Mouse (Mus musculus) embryonic facial prominence, embryonic 15.5 days (tissue): ENCODE results near the gene Fam149b. TPM values are rescaled to one million over a fixed set of nuclear protein-coding genes. Genes with fewer than 3 reads are reported as not detected.

ENCODE experiments used
- ATAC-seq: fragments of 200-750 bp; cut with Nextera tagmentation; 2 replicates; pipeline ENCODE4 v1.8.0; 2017; ENCODE audit warnings: low read depth, moderate TSS enrichment; ENCODE audit not compliant: insufficient number of reproducible peaks, low FRiP score, low TSS enrichment
- H3K27ac ChIP-seq: fragments of 300-500 bp; sonication (generic); replicated peaks from 2 replicates; pipeline ENCODE4 v1.5.1; 2015; ENCODE audit warnings: mild to moderate bottlenecking, inconsistent platforms
- H3K27me3 ChIP-seq: fragments of 300-500 bp; sonication (generic); 2 replicates; pipeline ENCODE4 v1.6.1; 2015; ENCODE audit warnings: inconsistent platforms
- H3K36me3 ChIP-seq: fragments of 300-500 bp; sonication (generic); 2 replicates; pipeline ENCODE4 v1.6.1; 2015; ENCODE audit warnings: mild to moderate bottlenecking, inconsistent platforms
- H3K4me1 ChIP-seq: fragments of 300-500 bp; sonication (generic); 2 replicates; pipeline ENCODE4 v1.6.1; 2015; ENCODE audit warnings: inconsistent platforms
- H3K4me2 ChIP-seq: fragments of 300-500 bp; sonication (generic); replicated peaks from 2 replicates; pipeline ENCODE4 v1.6.1; 2015; ENCODE audit warnings: mild to moderate bottlenecking, inconsistent platforms
- H3K4me3 ChIP-seq: fragments of 300-500 bp; sonication (generic); replicated peaks from 2 replicates; pipeline ENCODE4 v1.5.1; 2015; ENCODE audit warnings: mild to moderate bottlenecking, inconsistent platforms
- H3K9ac ChIP-seq: fragments of 300-500 bp; sonication (generic); 2 replicates; pipeline ENCODE4 v1.6.1; 2015; ENCODE audit warnings: inconsistent platforms
- H3K9me3 ChIP-seq: fragments of 300-500 bp; sonication (generic); replicated peaks from 2 replicates; pipeline ENCODE4 v1.6.1; 2016; ENCODE audit warnings: inconsistent platforms
- WGBS: fragments of 180-500 bp; shearing (Covaris S2); methylation state at CpG from one replicate; pipeline ENCODE4 v1.1.7; 2015; 5-methylcytosine and 5-hydroxymethylcytosine counted together
- polyA plus RNA-seq: library from polyadenylated mRNA; unstranded; fragments of >200 nt; fragmentation: Nextera tagmentation; extraction: Ambion mirVana; gene quantifications from 2 replicates; pipeline ENCODE4 v1.2.1, GENCODE M21; 2015

The Fam149b gene
- polyA plus RNA-seq, 1 experiment from 2014 or later, result 36.0 TPM

- no peak overlapping the region for H3K9ac ChIP-seq
- H3K9me3 ChIP-seq, result no peaks in the 10 kb centered on the region
- 75% methylated on average over 4 of the region's 4 CpGs for whole genome bisulfite sequencing
- peaks cover 17% of the 10 kb centered on the region for H3K36me3 ChIP-seq
- H3K27ac ChIP-seq, result no peak overlapping the region
- no peak for ATAC-seq
- H3K4me3 ChIP-seq, result no peak overlapping the region
- no peaks in the 10 kb centered on the region for H3K27me3 ChIP-seq
- H3K4me2 ChIP-seq, result peak overlapping the region; percentile 58; the same call in 1 of the 2 replicates
- H3K4me1 ChIP-seq, result peaks cover 14% of the 10 kb centered on the region
These were observed 44.4 kb downstream of the Fam149b start for GRCm38 (mm10) chr14:20392326-20392725.

DNA sequence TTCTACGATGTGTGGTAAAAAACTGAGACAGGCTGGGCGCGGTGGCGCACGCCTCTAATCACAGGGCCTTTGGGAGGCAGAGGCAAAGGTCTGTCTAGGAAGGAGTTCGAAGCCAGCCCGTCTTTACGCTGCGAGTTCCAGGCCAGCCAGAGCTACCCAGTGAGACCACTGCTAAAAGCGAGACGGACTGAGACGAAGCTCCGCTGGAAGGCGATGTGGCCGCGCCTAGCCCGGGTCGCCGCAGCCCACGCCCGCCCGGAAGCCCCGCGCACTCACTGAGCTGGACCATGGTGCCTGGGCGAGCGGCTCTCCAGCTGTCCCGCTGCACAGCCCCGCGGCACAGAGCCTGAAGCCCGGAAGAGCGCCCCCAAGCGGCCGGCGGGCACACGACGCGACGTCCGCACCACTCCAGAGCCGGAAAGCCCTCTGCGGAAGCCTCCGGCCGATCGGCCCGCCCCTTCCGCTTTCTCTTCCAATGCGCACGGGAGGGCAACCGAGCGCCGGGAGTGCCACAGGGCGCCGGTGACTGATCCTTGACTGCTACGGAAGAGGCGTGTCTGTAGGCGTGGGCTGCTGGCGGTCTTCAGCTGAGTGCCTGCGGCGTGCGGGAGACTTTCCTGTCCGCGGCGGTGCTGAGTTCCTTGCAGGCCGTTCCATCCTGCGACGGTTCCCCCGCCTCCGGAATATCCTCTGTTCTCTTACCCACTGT, 45.4 kb downstream of the Fam149b start, which contains the start of gene Mrps16:
Gene Mrps16 (minus strand): TSS at position 430 of the 709 bp plus-strand sequence.
- peak; percentile 96 for ATAC-seq

GRCm38 (mm10) chr14:20397220-20397619, 49.3 kb downstream of the Fam149b start:
- Histone ChIP-seq H3K36me3 (no peaks in the 10 kb centered on the region), H3K4me1 (no peaks in the 10 kb centered on the region), H3K4me3 (no peak overlapping the region), H3K27me3 (no peaks in the 10 kb centered on the region), H3K4me2 (no peak overlapping the region), H3K27ac (no peak overlapping the region), H3K9me3 (no peaks in the 10 kb centered on the region), H3K9ac (no peak overlapping the region)
- no peak for ATAC-seq
- 72% methylated on average over 9 of the region's 9 CpGs for WGBS

More for the DNA sequence above, 45.4 kb downstream of the Fam149b start, which contains the start of gene Mrps16:
- peak within 1 kb of the TSS; percentile 58 for H3K4me2 ChIP-seq
- no peaks in the 10 kb centered on the region for H3K27me3 ChIP-seq
- peak within 1 kb of the TSS; percentile 81 for H3K4me3 ChIP-seq
- peaks cover 17% of the 10 kb centered on the region for H3K36me3 ChIP-seq
- peaks cover 6% of the 10 kb centered on the region; the same call in 1 of the 2 replicates for H3K4me1 ChIP-seq
- H3K9me3 ChIP-seq, result no peaks in the 10 kb centered on the region
- WGBS, result under 1% methylated on average over 68 of the region's 68 CpGs
- H3K27ac ChIP-seq, result peak within 1 kb of the TSS; percentile 88
- peak within 1 kb of the TSS; percentile 91 for H3K9ac ChIP-seq

DNA sequence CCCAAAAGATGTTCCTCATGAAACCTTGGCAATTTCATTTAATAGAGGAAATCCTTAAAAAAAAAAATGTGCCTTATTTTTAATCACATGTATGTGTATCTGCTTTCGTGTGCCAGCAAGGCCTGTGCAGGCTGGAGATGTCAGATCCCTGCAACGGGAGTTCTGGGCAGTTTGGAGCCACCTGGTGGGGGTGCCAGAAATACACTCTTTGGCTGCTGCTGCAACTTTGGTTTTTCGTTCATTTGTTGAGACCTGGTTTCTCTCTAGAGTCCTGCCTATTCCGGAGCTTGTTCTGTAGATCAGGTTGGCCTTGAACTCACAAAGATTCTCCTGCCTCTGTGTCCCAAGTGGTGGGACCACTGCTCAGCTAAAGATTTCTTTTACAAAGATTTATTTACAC, 50.9 kb downstream of the Fam149b start:
- H3K36me3 ChIP-seq, result no peaks in the 10 kb centered on the region
- H3K4me2 ChIP-seq, result no peak overlapping the region
- no peak overlapping the region for H3K4me3 ChIP-seq
- WGBS, result 36% methylated on average over 4 of the region's 4 CpGs
- H3K27ac ChIP-seq, result no peak overlapping the region
- H3K9me3 ChIP-seq, result no peaks in the 10 kb centered on the region
- no peaks in the 10 kb centered on the region for H3K27me3 ChIP-seq
- ATAC-seq, result no peak
- H3K4me1 ChIP-seq, result no peaks in the 10 kb centered on the region
- no peak overlapping the region for H3K9ac ChIP-seq

DNA sequence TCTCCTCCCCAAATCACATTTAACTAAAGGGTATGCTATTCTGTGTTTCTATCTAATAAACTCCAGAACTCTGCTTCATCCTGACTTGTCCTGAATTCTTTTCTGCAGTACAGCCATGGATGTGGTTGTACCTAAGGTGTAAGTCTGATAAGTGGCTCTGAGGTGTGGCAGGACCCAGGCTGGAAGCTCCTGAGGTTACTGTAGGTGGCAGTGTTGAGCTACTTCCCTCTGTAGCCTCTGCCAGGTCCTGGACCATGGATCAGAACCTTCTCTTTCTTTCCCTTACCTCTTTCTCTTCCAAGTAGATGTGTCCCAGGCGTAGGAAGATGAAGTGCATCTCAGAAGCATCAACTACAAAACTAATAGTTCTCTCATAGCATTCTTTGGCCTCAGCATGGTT, 52.1 kb downstream of the Fam149b start:
- ATAC-seq, result no peak

DNA sequence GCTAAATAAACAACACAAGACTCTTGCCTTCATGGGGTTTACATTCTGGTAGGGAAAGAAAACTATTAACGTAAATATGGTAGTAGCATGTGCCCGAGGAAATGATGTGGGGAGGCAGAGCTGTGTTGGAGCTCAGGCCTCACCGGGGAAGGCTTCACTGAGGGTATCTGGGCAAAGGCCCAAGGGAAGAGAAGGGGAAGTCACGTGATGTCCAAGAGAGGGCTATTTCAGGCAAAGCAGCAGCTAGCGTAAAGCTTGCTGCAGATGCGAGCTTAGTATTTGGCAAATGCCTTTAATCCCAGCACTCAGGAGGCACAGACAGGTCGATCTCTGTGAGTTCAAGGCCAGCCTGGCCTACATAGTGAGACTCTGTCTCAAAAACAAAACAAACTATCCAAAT, 74.3 kb downstream of the Fam149b start:
- Histone ChIP-seq H3K27ac (no peak overlapping the region), H3K36me3 (no peaks in the 10 kb centered on the region), H3K9me3 (no peaks in the 10 kb centered on the region), H3K27me3 (no peaks in the 10 kb centered on the region), H3K9ac (no peak overlapping the region), H3K4me2 (no peak overlapping the region), H3K4me1 (no peaks in the 10 kb centered on the region), H3K4me3 (no peak overlapping the region)
- no peak for ATAC-seq
- WGBS, result 74% methylated on average over 7 of the region's 7 CpGs

More for the DNA sequence above, 52.1 kb downstream of the Fam149b start:
- H3K4me3 ChIP-seq, result no peak overlapping the region
- H3K4me2 ChIP-seq, result no peak overlapping the region
- H3K9me3 ChIP-seq, result no peaks in the 10 kb centered on the region
- no peaks in the 10 kb centered on the region for H3K27me3 ChIP-seq
- H3K4me1 ChIP-seq, result no peaks in the 10 kb centered on the region
- WGBS, result 59% methylated on average over 1 of the region's 1 CpGs
- no peaks in the 10 kb centered on the region for H3K36me3 ChIP-seq
- H3K9ac ChIP-seq, result no peak overlapping the region
- H3K27ac ChIP-seq, result no peak overlapping the region

DNA sequence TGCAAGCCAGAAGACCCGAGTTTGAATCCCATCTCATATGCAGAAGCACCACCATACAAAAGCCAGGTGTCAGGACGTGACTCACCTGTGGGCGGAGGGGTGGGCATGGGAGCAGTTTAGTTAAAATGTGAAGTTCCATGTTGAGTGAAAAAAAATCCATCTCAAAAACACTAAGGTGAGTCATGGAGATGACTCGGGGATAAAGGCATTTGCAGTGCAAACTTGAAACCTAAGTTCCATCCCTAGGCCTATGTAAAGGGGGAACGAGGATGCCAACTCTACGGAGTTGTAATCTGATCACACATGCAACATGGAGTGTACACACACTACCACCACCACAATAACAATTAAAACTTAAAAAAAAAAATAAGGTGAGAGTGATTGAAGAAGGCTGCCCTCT, 75.1 kb downstream of the Fam149b start:
- Histone ChIP-seq H3K27me3 (no peaks in the 10 kb centered on the region), H3K4me3 (no peak overlapping the region), H3K27ac (no peak overlapping the region), H3K36me3 (no peaks in the 10 kb centered on the region), H3K9ac (no peak overlapping the region), H3K4me2 (no peak overlapping the region), H3K4me1 (no peaks in the 10 kb centered on the region), H3K9me3 (no peaks in the 10 kb centered on the region)
- WGBS, result 79% methylated on average over 6 of the region's 6 CpGs
- ATAC-seq, result no peak

- Histone ChIP-seq H3K9me3 (no peaks in the 10 kb centered on the region), H3K27me3 (no peaks in the 10 kb centered on the region), H3K4me3 (no peak overlapping the region), H3K4me1 (no peaks in the 10 kb centered on the region), H3K27ac (no peak overlapping the region), H3K36me3 (no peaks in the 10 kb centered on the region), H3K9ac (no peak overlapping the region), H3K4me2 (no peak overlapping the region)
- WGBS, result 10% methylated on average over 1 of the region's 1 CpGs
- no peak for ATAC-seq
These were observed 80.6 kb downstream of the Fam149b start for GRCm38 (mm10) chr14:20428593-20428992.

GRCm38 (mm10) chr14:20429833-20430232, 81.9 kb downstream of the Fam149b start:
- ATAC-seq, result no peak
- Histone ChIP-seq H3K27me3 (no peaks in the 10 kb centered on the region), H3K4me2 (no peak overlapping the region), H3K36me3 (no peaks in the 10 kb centered on the region), H3K9ac (no peak overlapping the region), H3K4me1 (no peaks in the 10 kb centered on the region), H3K4me3 (no peak overlapping the region), H3K9me3 (no peaks in the 10 kb centered on the region), H3K27ac (no peak overlapping the region)
- 46% methylated on average over 1 of the region's 1 CpGs for WGBS

DNA sequence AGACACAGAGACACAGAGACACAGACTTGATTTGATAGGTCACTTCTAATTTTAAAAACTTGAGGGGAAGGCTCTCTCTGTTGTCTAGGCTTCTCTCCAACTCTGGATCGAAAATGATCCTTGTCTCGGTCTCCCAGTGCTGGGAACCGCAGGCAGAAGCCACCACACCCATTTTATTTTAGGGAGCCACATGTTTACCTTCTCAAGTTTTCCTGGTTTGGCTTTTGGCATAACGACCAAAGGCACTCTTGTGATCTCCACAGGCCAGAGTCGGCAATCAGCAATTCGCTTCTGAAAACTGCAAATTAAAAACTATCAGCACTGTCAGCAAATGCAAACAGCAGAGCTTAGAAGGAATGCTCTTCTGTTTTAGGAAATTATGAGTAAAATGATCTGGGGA, 83.8 kb downstream of the Fam149b start:
- Histone ChIP-seq H3K27me3 (no peaks in the 10 kb centered on the region), H3K4me3 (no peak overlapping the region), H3K36me3 (no peaks in the 10 kb centered on the region), H3K9me3 (no peaks in the 10 kb centered on the region), H3K9ac (no peak overlapping the region), H3K4me1 (no peaks in the 10 kb centered on the region), H3K4me2 (no peak overlapping the region), H3K27ac (peak overlapping the region; percentile 36; the same call in 1 of the 2 replicates)
- ATAC-seq, result peak; percentile 54; the same call in 1 of the 2 replicates
- 45% methylated on average over 6 of the region's 6 CpGs for WGBS

GRCm38 (mm10) chr14:20432420-20432819, 84.5 kb downstream of the Fam149b start:
- 85% methylated on average over 4 of the region's 4 CpGs for WGBS
- Histone ChIP-seq H3K4me1 (no peaks in the 10 kb centered on the region), H3K9ac (no peak overlapping the region), H3K27ac (no peak overlapping the region), H3K4me2 (no peak overlapping the region), H3K9me3 (no peaks in the 10 kb centered on the region), H3K27me3 (no peaks in the 10 kb centered on the region), H3K4me3 (no peak overlapping the region), H3K36me3 (no peaks in the 10 kb centered on the region)
- no peak for ATAC-seq
